In genomic region chr5:32459882-32460751, GRCm38 (mm10) we compare ENCODE assay signal across 7 mouse cellular contexts. TPM values are rescaled to one million over a fixed set of nuclear protein-coding genes. Genes with fewer than 3 reads are reported as not detected.
DNase-seq lines count a peak whose midpoint lies in the region; ATAC-seq and TF ChIP-seq lines count a peak whose summit lies in the region.

No protein-coding gene starts in this region.

- H3K9ac ChIP-seq in ES-Bruce4 (ENCODE audit: low read depth, poor library complexity, severe bottlenecking): peak overlapping the region; percentile 100
- peak overlapping the region; percentile 100 for H3K9ac ChIP-seq in heart, embryonic 13.5 days
- peak overlapping the region; percentile 100 for H3K9ac ChIP-seq in kidney, embryonic 16.5 days (replicated peaks; ENCODE audit: low read length)
- peak overlapping the region; percentile 99 for H3K9ac ChIP-seq in stomach, embryonic 14.5 days (replicated peaks; ENCODE audit: low read depth, low read length)

- TF ChIP-seq POLR2A in ES-Bruce4 (IDR thresholded peaks at IDR 0.05; ENCODE audit: insufficient read depth, low read length): no peak

- peak overlapping the region; percentile 87 for H3K27ac ChIP-seq in ES-Bruce4 (ENCODE audit: insufficient read depth, low read length)
- peak overlapping the region; percentile 100 for H3K27ac ChIP-seq in heart, embryonic 13.5 days (replicated peaks)
- peak overlapping the region; percentile 99 for H3K27ac ChIP-seq in kidney, embryonic 16.5 days (ENCODE audit: low read length)
- peak overlapping the region; percentile 100 for H3K27ac ChIP-seq in stomach, embryonic 14.5 days (ENCODE audit: low read length)

- peak; percentile 49 for DNase-seq in A20 (ENCODE audit: low read depth, low spot score)
- peak; percentile 27 for DNase-seq in embryo, embryonic 11.5 days (ENCODE audit: low read depth, low spot score)
- peak; percentile 83 for DNase-seq in lung, postnatal 36 days

- peak overlapping the region; percentile 99 for H3K4me3 ChIP-seq in ES-Bruce4 (ENCODE audit: low read depth, low read length)
- H3K4me3 ChIP-seq in heart, embryonic 13.5 days: peak overlapping the region; percentile 95
- H3K4me3 ChIP-seq in kidney, embryonic 16.5 days (ENCODE audit: low read length): peak overlapping the region; percentile 98
- peak overlapping the region; percentile 77 for H3K4me3 ChIP-seq in stomach, embryonic 14.5 days (ENCODE audit: low read depth, low read length)

- H3K4me1 ChIP-seq in ES-Bruce4 (ENCODE audit: control insufficient read depth, insufficient read depth, low read length): peaks cover 2% of the 10 kb centered on the region
- H3K4me1 ChIP-seq in heart, embryonic 13.5 days: peaks cover 40% of the 10 kb centered on the region
- H3K4me1 ChIP-seq in kidney, embryonic 16.5 days (ENCODE audit: insufficient read depth, low read length): peaks cover 24% of the 10 kb centered on the region
- peaks cover 15% of the 10 kb centered on the region for H3K4me1 ChIP-seq in stomach, embryonic 14.5 days (ENCODE audit: control insufficient read depth, insufficient read depth, low read length)

- under 1% methylated on average over 19 of the region's 19 CpGs for WGBS in heart, embryonic 13.5 days
- under 1% methylated on average over 19 of the region's 19 CpGs for WGBS in kidney, embryonic 16.5 days
- WGBS in stomach, embryonic 14.5 days: under 1% methylated on average over 19 of the region's 19 CpGs

- H3K36me3 ChIP-seq in ES-Bruce4 (ENCODE audit: control insufficient read depth, insufficient read depth, low read length, poor library complexity, severe bottlenecking): no peaks in the 10 kb centered on the region
- H3K36me3 ChIP-seq in heart, embryonic 13.5 days: no peaks in the 10 kb centered on the region
- H3K36me3 ChIP-seq in kidney, embryonic 16.5 days (ENCODE audit: insufficient read depth, low read length): no peaks in the 10 kb centered on the region
- H3K36me3 ChIP-seq in stomach, embryonic 14.5 days (ENCODE audit: control insufficient read depth, insufficient read depth, low read length): no peaks in the 10 kb centered on the region

- H3K4me2 ChIP-seq in heart, embryonic 13.5 days: peak overlapping the region; percentile 65
- H3K4me2 ChIP-seq in kidney, embryonic 16.5 days (replicated peaks; ENCODE audit: low read depth, low read length): peak overlapping the region; percentile 59
- H3K4me2 ChIP-seq in stomach, embryonic 14.5 days (replicated peaks; ENCODE audit: low read depth, low read length): peak overlapping the region; percentile 52

- no peak for TF ChIP-seq CTCF in ES-Bruce4 (IDR thresholded peaks at IDR 0.05; ENCODE audit: low read depth, low read length)

- no peak for TF ChIP-seq EP300 in ES-Bruce4 (IDR thresholded peaks at IDR 0.05; ENCODE audit: insufficient read depth, low read depth, low read length)

- no peaks in the 10 kb centered on the region for H3K27me3 ChIP-seq in ES-Bruce4 (ENCODE audit: control insufficient read depth, insufficient read depth, low read length, poor library complexity, severe bottlenecking)
- no peaks in the 10 kb centered on the region for H3K27me3 ChIP-seq in heart, embryonic 13.5 days (replicated peaks)
- H3K27me3 ChIP-seq in kidney, embryonic 16.5 days (ENCODE audit: insufficient read depth, low read length): no peaks in the 10 kb centered on the region
- H3K27me3 ChIP-seq in stomach, embryonic 14.5 days (ENCODE audit: control insufficient read depth, insufficient read depth, low read length): no peaks in the 10 kb centered on the region

- H3K9me3 ChIP-seq in ES-Bruce4 (replicated peaks; ENCODE audit: control insufficient read depth, insufficient read depth, low read length, poor library complexity, severe bottlenecking): no peaks in the 10 kb centered on the region
- H3K9me3 ChIP-seq in heart, embryonic 13.5 days: no peaks in the 10 kb centered on the region
- no peaks in the 10 kb centered on the region for H3K9me3 ChIP-seq in kidney, embryonic 16.5 days (ENCODE audit: low read length)
- H3K9me3 ChIP-seq in stomach, embryonic 14.5 days (ENCODE audit: control insufficient read depth, low read depth, low read length): no peaks in the 10 kb centered on the region

- ATAC-seq in heart, embryonic 13.5 days (ENCODE audit: extremely low read depth, insufficient number of reproducible peaks, low FRiP score, low TSS enrichment): no peak
- no peak for ATAC-seq in kidney, embryonic 16.5 days (ENCODE audit: low FRiP score, low TSS enrichment)
- ATAC-seq in stomach, embryonic 14.5 days (ENCODE audit: insufficient number of reproducible peaks, insufficient read depth, low FRiP score, low read depth): no peak

RNA-seq across cellular contexts. Expression of gene Ppp1cb, which starts 1.5 kb away (rescaled TPM):
- polyA plus RNA-seq in ES-Bruce4 (2011; ENCODE audit: insufficient read depth, insufficient read length, low read depth, missing spikeins): 498 and 501 TPM in 2 replicates
- polyA plus RNA-seq in heart, embryonic 13.5 days (2015; fragmentation: Nextera tagmentation; extraction: Ambion mirVana): 217 and 231 TPM in 2 replicates
- polyA plus RNA-seq in kidney, embryonic 16.5 days (2015; fragmentation: Nextera tagmentation; extraction: Ambion mirVana): 190 and 195 TPM in 2 replicates
- polyA plus RNA-seq in stomach, embryonic 14.5 days (2014; fragmentation: Nextera tagmentation; extraction: Ambion mirVana): 278 and 296 TPM in 2 replicates

Comparison
In these comparisons a context has a peak if more than half of its experiments do, and no peak if none do; other contexts are left out.
1. DNase-seq: peak in every context shown above with its lines; median percentile 83 in lung, postnatal 36 days; 49 in A20; 27 in embryo, embryonic 11.5 days.